Mouse (Mus musculus): ENCODE data around the gene Serpinb1a. TPM values are rescaled to one million over a fixed set of nuclear protein-coding genes. Genes with fewer than 3 reads are reported as not detected.
A peak's percentile ranks its signal among the peaks of the same experiment; 100 is the strongest.
"Not testable (repeated sequence)": the region's sequence is repeated elsewhere in the genome, so short reads cannot be mapped to it uniquely, and the experiment has no call there.

The Serpinb1a gene
- 47.2 and 50.3 TPM in 2 replicates for polyA plus RNA-seq (2015; fragmentation: Nextera tagmentation; extraction: Ambion mirVana)

DNA sequence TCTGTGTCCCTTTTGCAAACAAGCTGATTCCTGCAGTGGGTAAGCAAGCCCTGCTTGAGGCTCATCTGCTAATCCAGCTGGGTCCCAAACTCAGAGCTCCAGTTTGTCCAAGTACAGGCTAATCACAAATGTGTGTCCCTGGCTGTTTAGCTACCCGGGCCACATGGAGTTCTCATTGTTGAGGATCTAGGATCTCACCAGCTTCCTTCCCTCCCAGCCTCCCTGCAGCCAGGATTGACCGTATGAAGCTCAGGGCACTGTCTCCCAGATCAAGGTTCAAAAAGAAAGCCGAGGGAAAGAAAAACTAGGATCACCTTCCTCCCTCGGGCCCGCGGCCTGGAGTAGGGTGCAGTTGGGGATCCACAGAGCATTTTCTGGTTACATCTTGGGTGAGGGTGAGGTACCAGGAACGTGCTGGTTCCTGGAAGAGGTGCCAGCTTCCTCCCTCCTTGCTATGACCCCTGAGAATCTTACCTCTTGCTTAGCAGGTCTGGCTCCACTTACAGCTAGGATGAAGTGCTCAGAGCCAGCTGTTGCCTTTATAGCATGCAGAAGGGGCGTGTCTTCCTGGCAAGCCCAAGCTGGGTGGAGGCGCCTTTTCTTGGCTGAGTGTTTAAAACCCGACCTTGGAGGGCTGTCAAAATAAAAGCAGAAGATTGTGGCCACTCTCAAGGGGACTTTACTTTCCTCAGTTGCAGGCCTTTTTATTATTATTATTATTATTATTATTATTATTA lies at the start of gene Serpinb1a:
TSS of gene Serpinb1a (minus strand) at position 518 of the 737 bp plus-strand sequence.
- DNase-seq (ENCODE audit: low spot score): no peak

DNA sequence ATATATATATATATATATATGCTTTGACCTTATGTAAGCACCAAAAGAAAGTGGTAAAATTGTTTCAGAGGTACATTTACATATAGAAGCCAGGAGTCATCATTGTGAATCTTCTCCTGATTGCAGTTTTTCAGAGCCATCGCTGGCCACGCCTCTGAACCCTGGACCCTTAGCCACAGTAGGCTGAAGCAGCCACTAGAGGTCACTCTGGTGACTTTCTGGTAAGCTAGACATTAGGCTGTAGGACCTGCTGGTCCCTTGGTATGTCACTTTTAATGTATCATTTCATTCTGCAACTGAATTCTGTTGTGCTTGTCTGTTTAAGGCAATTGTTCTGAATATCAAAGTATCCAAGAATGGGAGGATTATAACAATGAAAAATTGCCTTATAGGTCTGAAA lies 49.7 kb upstream of the Serpinb1a start:
- peak; percentile 22 for DNase-seq (ENCODE audit: low spot score)

- not testable (repeated sequence) for DNase-seq (ENCODE audit: low spot score)
These were observed 48.1 kb upstream of the Serpinb1a start for GRCm38 (mm10) chr13:32899114-32899513.

DNA sequence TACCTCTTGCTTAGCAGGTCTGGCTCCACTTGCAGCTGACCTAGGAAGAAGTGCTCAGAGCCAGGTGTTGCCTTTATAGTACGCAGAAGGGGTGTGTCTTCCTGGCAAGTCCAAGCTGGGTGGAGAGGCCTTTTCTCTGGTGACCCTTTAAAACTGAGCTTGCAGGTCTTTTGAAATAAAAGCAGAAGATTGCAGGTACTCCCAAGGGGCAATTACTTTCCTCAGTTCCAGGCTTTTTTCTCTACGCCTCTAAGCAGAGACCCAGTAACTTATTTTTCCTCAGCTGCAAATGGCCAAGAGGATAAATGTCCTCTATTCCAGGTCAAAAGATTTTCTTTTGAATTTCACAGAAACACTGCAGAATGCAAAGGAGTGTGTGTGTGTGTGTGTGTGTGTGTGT lies 47.1 kb upstream of the Serpinb1a start, which contains the start of gene Serpinb1c:
TSS of gene Serpinb1c (minus strand) at position 101 of the 400 bp plus-strand sequence.
- no peak for DNase-seq (ENCODE audit: low spot score)

DNA sequence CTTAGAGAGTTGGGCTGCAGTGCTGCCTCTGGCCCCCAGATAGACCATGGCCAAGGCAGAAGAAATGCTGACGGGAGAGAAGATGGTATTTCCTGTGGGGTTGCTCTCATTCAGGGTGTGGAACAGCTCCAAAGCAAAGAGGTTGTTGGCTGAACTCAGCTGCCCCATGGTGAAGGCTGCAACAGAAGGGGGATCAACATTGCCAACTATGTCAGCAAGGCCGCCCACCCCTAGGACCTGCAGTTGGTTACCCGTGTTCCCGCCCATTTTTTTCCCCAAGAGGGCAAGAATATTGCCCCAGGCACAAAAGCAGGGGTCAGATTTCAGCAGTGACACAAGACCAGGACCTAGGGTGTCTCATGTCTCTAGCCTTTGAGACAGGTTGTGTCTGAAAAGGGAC lies 45.9 kb upstream of the Serpinb1a start:
- DNase-seq (ENCODE audit: low spot score): no peak

- no peak for DNase-seq (ENCODE audit: low spot score)
These were observed 33.8 kb upstream of the Serpinb1a start for GRCm38 (mm10) chr13:32884755-32885154.

DNA sequence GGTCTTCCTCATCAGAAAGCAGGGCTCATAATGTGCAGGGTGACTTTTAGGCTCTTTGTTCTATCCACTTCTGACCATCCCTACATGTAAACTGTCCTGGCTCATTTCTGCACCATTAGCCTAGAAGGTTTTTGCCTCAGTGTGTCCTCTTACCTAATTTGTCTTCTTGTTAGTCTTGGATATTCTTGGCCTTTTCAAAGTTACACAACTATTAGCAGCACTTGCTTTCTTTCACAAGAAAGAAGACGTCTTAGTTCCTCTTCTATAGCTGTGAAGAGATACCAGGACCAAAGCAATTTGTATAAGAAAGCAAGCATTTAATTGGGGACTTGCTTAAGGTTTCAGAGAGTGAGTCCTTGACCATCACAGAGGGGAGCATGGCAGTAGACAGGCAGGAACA lies 22.9 kb upstream of the Serpinb1a start:
- no peak for DNase-seq (ENCODE audit: low spot score)

DNA sequence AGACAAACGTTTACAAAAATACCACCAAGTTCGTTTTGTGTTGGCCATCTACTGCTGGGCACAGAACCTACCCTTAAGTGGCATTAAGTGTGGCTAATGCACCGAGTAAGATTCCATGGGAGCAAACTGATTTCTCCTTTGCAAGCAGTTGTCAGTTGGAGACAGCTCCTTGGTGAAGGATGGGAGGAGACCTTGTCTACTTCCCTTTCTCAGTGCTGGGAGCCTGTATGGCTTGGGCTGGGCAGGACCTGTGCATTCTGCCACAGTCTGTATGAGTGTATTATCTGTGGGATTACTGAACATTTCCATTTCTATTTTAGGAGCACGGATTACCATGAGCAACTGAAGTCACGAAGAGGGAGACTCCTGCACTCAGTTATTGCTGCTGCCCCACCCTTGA lies 17.9 kb upstream of the Serpinb1a start:
- DNase-seq (ENCODE audit: low spot score): no peak

- DNase-seq (ENCODE audit: low spot score): not testable (repeated sequence)
These were observed 17.2 kb upstream of the Serpinb1a start for GRCm38 (mm10) chr13:32868233-32868632.

DNA sequence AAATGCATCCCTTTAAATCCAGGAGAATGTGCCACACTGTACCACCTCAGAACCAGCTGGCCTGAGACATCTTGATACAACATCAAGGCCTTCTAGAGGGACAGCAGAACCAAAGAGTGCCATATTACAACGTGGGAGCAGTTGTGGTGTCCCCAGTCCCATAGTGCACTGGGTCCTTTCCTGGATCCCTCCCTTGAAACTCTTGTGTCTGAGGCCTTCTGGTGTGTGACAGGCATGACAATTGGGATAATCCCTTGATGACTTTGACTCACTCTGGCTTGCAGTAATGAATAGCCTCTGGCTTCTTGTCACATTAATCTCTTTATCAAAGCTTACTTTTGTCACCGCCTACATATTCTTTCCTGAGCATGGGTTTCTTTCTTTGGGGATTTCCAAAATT lies 16.0 kb upstream of the Serpinb1a start:
- no peak for DNase-seq (ENCODE audit: low spot score)

DNA sequence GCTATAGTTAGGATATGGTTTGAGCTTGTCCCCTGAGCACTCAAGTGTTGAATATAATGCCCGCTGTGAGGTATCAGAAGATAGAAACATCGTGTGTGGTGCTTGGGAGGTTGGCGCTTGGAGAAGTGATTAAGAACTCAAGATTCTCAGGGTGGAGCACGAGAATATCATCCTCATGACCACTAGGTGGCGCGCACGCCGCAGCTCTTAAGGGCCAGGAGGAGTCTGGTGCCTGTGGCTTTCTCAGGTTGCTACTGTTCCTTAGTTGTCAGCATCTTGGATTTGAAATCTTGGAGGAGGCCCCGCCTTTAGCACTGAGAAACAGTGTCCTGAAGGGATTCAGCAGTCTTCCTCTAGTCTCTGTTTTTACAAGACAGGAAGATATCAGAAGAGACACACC lies 15.5 kb upstream of the Serpinb1a start:
- peak; percentile 67 for DNase-seq (ENCODE audit: low spot score)

DNA sequence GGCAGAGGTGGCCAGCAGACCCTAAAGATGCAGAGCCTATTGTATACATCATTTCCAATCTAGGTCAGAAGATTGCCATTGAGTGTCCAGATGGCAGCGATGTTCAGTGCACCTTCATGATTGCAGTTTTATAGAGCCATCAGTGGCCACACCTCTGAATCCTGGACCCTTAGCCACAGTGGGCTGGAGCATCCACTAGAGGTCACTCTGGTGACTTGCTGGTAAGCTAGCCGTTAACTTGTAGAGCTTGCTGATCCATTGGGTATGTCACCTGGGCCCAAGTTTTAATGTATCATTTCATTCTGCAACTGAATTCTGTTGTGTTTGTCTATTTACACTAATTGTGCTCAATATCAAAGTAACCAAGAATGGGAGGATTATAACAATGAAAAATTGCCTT lies 14.6 kb upstream of the Serpinb1a start:
- DNase-seq (ENCODE audit: low spot score): no peak

GRCm38 (mm10) chr13:32864529-32864928 lies 13.5 kb upstream of the Serpinb1a start:
- not testable (repeated sequence) for DNase-seq (ENCODE audit: low spot score)

DNA sequence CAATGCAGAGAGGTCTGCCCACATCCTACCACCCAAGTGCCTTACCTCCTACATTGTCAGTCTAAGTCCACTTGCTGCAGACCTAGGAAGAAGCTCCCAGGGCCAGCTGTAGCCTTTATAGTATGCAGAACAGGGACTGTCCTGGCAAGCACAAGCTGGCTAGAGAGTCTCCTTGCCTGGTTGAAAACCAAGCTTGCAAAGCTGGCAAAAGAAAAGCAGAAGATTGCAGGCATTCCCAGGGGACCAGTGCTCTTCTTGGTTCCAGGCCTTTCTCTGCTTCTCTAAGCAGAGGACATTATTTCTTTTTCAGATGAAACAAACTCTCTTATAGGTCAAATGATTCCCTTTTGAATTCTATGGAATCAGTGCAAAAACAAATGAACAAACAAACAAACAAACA lies 12.5 kb upstream of the Serpinb1a start:
- no peak for DNase-seq (ENCODE audit: low spot score)

- no peak for DNase-seq (ENCODE audit: low spot score)
These were observed 9.8 kb upstream of the Serpinb1a start for GRCm38 (mm10) chr13:32860821-32861220.

DNA sequence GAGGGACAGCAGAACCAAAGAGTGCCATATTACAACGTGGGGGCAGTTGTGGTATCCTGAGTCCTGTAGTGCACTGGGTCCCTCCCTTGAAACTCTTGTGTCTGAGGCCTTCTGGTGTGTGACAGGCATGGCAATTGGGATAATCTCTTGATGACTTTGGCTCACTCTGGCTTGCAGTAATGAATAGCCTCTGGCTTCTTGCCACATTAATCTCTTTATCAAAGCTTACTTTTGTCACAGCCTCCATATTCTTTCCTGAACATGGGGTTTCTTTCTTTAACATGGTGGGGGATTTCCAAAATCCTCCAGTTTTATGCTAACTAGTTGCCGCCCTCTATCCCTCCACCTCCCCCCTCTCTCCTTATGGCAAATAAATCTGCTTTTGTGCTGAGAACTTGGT lies 2.1 kb upstream of the Serpinb1a start:
- no peak for DNase-seq (ENCODE audit: low spot score)

- DNase-seq (ENCODE audit: low spot score): no peak
These were observed 1.6 kb upstream of the Serpinb1a start for GRCm38 (mm10) chr13:32852539-32852938.

- DNase-seq (ENCODE audit: low spot score): peak; percentile 59
These were observed 982 bp upstream of the Serpinb1a start for GRCm38 (mm10) chr13:32851967-32852366.

DNA sequence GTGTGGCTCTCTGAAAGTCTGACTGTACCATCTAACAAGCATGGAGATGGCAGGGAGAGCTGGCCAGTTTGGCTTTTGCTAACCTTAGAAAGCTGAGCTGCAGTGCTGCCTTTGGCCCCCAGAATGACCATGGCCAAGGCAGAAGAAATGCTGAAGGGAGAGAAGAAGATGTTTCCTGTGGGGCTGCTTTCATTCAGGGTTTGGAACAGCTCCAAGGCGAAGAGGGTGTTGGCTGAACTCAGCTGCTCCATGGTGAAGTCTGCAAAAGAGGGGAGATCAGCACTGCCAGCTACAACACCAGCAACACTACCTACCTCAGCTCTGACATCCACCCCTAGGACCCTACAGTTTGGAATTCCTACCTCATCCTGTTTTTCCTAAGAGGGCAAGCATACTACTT lies 829 bp downstream of the Serpinb1a start:
- DNase-seq (ENCODE audit: low spot score): no peak

GRCm38 (mm10) chr13:32849531-32850123 lies 1.4 kb downstream of the Serpinb1a start:
- no peak for DNase-seq (ENCODE audit: low spot score)

DNA sequence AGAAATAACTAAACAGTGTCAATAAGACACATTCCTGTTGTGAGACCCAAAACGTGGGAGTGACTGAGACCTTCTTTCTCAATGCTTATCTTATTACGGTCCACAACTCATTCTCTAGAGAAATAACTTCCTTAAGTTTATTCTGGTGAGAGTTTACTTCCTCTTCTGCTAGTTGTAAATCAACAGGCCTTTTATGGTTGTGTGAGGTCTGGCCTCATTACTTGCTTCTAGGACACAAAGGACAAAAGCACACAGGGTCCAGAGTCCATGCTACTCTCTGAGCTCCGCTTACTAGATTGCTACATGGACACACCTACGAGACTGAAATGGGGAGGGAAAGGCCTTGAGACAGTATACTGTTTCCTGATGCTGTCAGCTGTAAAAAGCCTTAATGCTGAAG lies 1.9 kb downstream of the Serpinb1a start:
- no peak for DNase-seq (ENCODE audit: low spot score)

DNA sequence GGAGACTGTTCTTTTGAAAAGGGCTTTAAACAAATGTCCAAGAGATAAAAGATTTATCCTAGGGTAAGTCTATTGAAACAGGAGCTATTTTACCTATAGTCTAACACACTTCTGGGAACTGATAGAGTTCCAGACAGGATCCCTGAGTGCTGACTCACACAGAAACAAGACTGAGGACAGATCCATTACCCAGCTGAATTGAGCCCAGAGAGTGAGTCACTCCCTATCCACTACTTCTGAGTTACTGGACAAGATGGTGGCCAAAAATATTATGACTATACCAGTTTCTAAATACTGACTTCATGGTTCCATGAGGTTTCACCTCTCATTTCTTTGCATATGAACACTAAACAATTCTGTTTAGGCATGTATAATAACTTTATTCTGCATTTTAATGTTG lies 4.8 kb downstream of the Serpinb1a start:
- DNase-seq (ENCODE audit: low spot score): no peak

DNA sequence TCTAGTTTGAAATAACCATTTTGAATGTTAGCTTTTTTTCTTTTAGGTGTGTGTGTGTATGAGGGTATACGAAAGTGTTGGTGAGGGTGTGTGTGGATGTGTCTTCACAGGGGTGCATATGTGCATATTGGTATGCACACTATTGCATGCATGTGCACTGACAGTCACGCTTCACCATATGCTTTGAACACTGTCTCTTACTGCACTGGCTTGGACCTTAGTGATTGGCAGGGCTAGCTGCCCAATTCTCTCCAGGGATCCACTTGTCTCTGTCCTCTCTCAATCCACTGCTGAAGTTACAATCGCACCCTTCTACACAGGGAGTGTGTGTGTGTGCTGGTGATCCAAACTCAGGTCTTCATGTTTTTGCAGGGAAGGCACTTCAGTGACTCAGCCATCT lies 9.6 kb downstream of the Serpinb1a start:
- DNase-seq (ENCODE audit: low spot score): no peak

All from thymus, postnatal 0 days (tissue).